Mouse (Mus musculus) myocyte (in vitro differentiated cells): ENCODE measurements at regions not wholly inside any gene's neighbourhood (a gene's known extent, or its start where the extent isn't known, plus 50 kb on each side); places are given as distances from the start of the nearest gene placed in this dataset.

Experiments
- H3K27me3 ChIP-seq: one replicate; pipeline ENCODE4 v1.6.1; 2011; ENCODE audit not compliant: control insufficient read depth, insufficient read depth, insufficient read length
- H3K36me3 ChIP-seq: one replicate; pipeline ENCODE4 v1.6.1; 2011; ENCODE audit not compliant: control insufficient read depth, insufficient read depth
- H3K4me2 ChIP-seq: one replicate; pipeline ENCODE4 v1.6.1; 2011; ENCODE audit warnings: low read depth, control low read depth
- H3K4me3 ChIP-seq: one replicate; pipeline ENCODE4 v1.5.1; 2011; ENCODE audit warnings: mild to moderate bottlenecking, control low read depth, moderate library complexity
- H3K79me2 ChIP-seq: one replicate; pipeline ENCODE4 v1.6.1; 2011; ENCODE audit not compliant: control insufficient read depth, insufficient read depth
- H3ac ChIP-seq: one replicate; pipeline ENCODE4 v1.6.1; 2011; ENCODE audit not compliant: control insufficient read depth, insufficient read length
- CEBPB ChIP-seq: IDR thresholded peaks from 2 replicates; pipeline ENCODE4 v1.6.1; 2011; ENCODE audit warnings: mild to moderate bottlenecking, moderate library complexity; ENCODE audit not compliant: poor library complexity, insufficient read depth, severe bottlenecking
- E2F4 ChIP-seq: IDR thresholded peaks from one replicate; pipeline ENCODE4 v1.6.1; 2011; ENCODE audit warnings: mild to moderate bottlenecking, control low read depth, moderate library complexity; ENCODE audit not compliant: insufficient read depth
- MAX ChIP-seq: IDR thresholded peaks from one replicate; pipeline ENCODE4 v1.6.1; 2011; ENCODE audit warnings: low read depth, mild to moderate bottlenecking, control low read depth
- MYOD1 ChIP-seq, 3 experiments: IDR thresholded peaks; one replicate each; pipeline ENCODE4 v1.6.1; 2011; ENCODE audit warnings: control low read depth in 2 of 3, low read depth in 2 of 3, mild to moderate bottlenecking in 2 of 3, moderate library complexity in 1 of 3; ENCODE audit not compliant: insufficient read length in 2 of 3, control insufficient read depth in 1 of 3
- MYOG ChIP-seq, 3 experiments: IDR thresholded peaks; one replicate each; pipeline ENCODE4 v1.6.1; 2011; ENCODE audit warnings: control low read depth in 2 of 3, low read depth in 2 of 3, mild to moderate bottlenecking in 2 of 3; ENCODE audit not compliant: insufficient read length in 2 of 3, control insufficient read depth in 1 of 3, insufficient read depth in 1 of 3
- POLR2A ChIP-seq: IDR thresholded peaks from one replicate; pipeline ENCODE4 v1.6.1; 2011; ENCODE audit warnings: low read depth, mild to moderate bottlenecking, control low read depth, moderate library complexity; ENCODE audit not compliant: insufficient read length
- POLR2AphosphoS2 ChIP-seq: IDR thresholded peaks from one replicate; pipeline ENCODE4 v1.6.1; 2011; ENCODE audit warnings: low read depth, control low read depth; ENCODE audit not compliant: insufficient read length
- REST ChIP-seq: IDR thresholded peaks from one replicate; pipeline ENCODE4 v1.6.1; 2011; ENCODE audit warnings: mild to moderate bottlenecking, control low read depth, moderate library complexity; ENCODE audit not compliant: insufficient read depth, insufficient read length
- SRF ChIP-seq: IDR thresholded peaks from one replicate; pipeline ENCODE4 v1.6.1; 2011; ENCODE audit warnings: low read depth; ENCODE audit not compliant: control insufficient read depth, insufficient read length
- TCF12 ChIP-seq: IDR thresholded peaks from one replicate; pipeline ENCODE4 v1.6.1; 2011; ENCODE audit warnings: mild to moderate bottlenecking, control low read depth; ENCODE audit not compliant: poor library complexity, insufficient read depth, severe bottlenecking
- TCF3 ChIP-seq: IDR thresholded peaks from one replicate; pipeline ENCODE4 v1.6.1; 2011; ENCODE audit warnings: low read depth, control low read depth; ENCODE audit not compliant: insufficient read length
- USF1 ChIP-seq: IDR thresholded peaks from one replicate; pipeline ENCODE4 v1.6.1; 2011; ENCODE audit warnings: low read depth, mild to moderate bottlenecking, control low read depth, moderate library complexity

DNA sequence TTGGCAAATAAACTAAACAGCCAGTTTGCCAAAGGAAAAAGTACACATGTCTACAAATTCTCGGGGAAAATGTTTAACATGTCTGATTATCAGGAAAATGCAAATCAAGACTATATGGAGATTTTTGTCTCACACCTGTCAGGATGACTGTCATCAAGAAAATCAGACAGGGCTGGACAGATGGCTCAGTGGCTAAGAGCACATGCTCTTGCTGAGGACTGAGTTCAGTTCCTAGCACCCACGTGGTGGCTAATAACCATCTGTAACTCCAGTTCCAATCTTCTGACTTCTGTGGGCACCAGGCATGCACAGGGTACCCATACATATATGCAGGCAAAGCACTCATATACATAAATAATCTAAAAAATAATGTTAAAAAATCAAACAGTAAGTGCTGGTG is 141.3 kb upstream of the Sp8 start:
- Histone ChIP-seq H3K79me2 (no peaks in the 10 kb centered on the region), H3K4me2 (no peak overlapping the region), H3K4me3 (no peak overlapping the region), H3ac (no peak overlapping the region), H3K36me3 (no peaks in the 10 kb centered on the region), H3K27me3 (no peaks in the 10 kb centered on the region)
- TF ChIP-seq POLR2A (no peak), SRF (no peak), POLR2AphosphoS2 (no peak), REST (no peak), CEBPB (no peak), E2F4 (no peak)

- no peak overlapping the region for H3K4me2 ChIP-seq
Measured at GRCm38 (mm10) chr12:118703730-118704129, 142.4 kb upstream of the Sp8 start.

DNA sequence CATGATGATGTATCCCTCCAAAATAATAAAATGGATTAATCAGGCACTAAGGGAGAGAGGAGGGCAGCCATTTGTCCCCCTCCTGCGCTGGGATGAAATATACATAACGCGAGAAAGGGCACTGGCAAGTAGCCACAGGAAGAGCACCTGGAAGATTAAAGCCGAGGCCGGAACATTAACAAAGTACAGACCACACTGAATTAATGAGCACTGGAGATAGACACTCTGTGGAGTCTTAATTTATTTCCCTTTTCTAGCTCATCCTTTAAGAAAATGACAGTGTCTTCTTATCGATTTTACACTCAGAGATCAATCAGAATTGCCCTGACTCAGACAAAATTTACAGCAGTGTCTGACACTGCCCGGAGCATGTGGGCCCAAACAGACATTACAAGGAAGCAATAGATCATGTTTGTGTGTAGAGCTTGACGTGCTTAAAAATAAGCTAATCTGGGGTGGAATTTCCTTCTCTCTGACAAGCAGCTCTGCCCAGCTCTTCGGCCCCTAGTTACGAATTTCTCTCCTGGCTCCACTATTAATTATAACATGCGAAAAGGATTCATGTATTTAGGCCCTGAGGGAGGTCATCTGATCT is 143.0 kb upstream of the Sp8 start:
- no peaks in the 10 kb centered on the region for H3K79me2 ChIP-seq
- TF ChIP-seq SRF (no peak), POLR2A (no peak), CEBPB (no peak), POLR2AphosphoS2 (no peak), MYOG (IDR thresholded peaks at IDR 0.05; ENCODE audit: control insufficient read depth in 1 of 3, insufficient read depth in 1 of 3, insufficient read length in 2 of 3, low read depth in 2 of 3) (no peak), TCF3 (no peak), REST (no peak), TCF12 (no peak), USF1 (no peak)

More at GRCm38 (mm10) chr12:118703730-118704129, 142.4 kb upstream of the Sp8 start:
- no peak overlapping the region for H3ac ChIP-seq
- no peaks in the 10 kb centered on the region for H3K36me3 ChIP-seq
- H3K79me2 ChIP-seq: no peaks in the 10 kb centered on the region
- no peaks in the 10 kb centered on the region for H3K27me3 ChIP-seq
- no peak overlapping the region for H3K4me3 ChIP-seq
- TF ChIP-seq MAX: no peak
- TF ChIP-seq MYOD1 (IDR thresholded peaks at IDR 0.05; ENCODE audit: control insufficient read depth in 1 of 3, insufficient read length in 2 of 3, low read depth in 2 of 3): no peak
- TF ChIP-seq TCF3: no peak
- TF ChIP-seq CEBPB: no peak

GRCm38 (mm10) chr12:118701838-118702237 is 144.3 kb upstream of the Sp8 start:
- no peaks in the 10 kb centered on the region for H3K36me3 ChIP-seq
- no peak overlapping the region for H3ac ChIP-seq
- no peak overlapping the region for H3K4me3 ChIP-seq
- no peak for TF ChIP-seq POLR2AphosphoS2
- TF ChIP-seq POLR2A: no peak
- TF ChIP-seq SRF: no peak
- no peak for TF ChIP-seq MYOG (IDR thresholded peaks at IDR 0.05; ENCODE audit: control insufficient read depth in 1 of 3, insufficient read depth in 1 of 3, insufficient read length in 2 of 3, low read depth in 2 of 3)
- TF ChIP-seq USF1: no peak
- TF ChIP-seq E2F4: no peak
- TF ChIP-seq CEBPB: no peak
- no peak for TF ChIP-seq MAX
- no peak for TF ChIP-seq TCF3
- no peak for TF ChIP-seq TCF12
- no peak for TF ChIP-seq MYOD1 (IDR thresholded peaks at IDR 0.05; ENCODE audit: control insufficient read depth in 1 of 3, insufficient read length in 2 of 3, low read depth in 2 of 3)
- H3K27me3 ChIP-seq: no peaks in the 10 kb centered on the region
- peak overlapping the region; percentile 58 for H3K4me2 ChIP-seq
- H3K79me2 ChIP-seq: no peaks in the 10 kb centered on the region

More for the DNA sequence above, 143.0 kb upstream of the Sp8 start:
- H3K36me3 ChIP-seq: no peaks in the 10 kb centered on the region
- no peak overlapping the region for H3K4me3 ChIP-seq
- H3ac ChIP-seq: no peak overlapping the region
- H3K27me3 ChIP-seq: no peaks in the 10 kb centered on the region
- H3K4me2 ChIP-seq: no peak overlapping the region

GRCm38 (mm10) chr12:118698110-118698509 is 148.0 kb upstream of the Sp8 start:
- H3K36me3 ChIP-seq: no peaks in the 10 kb centered on the region
- TF ChIP-seq SRF (no peak), E2F4 (no peak), POLR2A (no peak), MAX (no peak), CEBPB (no peak), MYOD1 (IDR thresholded peaks at IDR 0.05; ENCODE audit: control insufficient read depth in 1 of 3, insufficient read length in 2 of 3, low read depth in 2 of 3) (no peak), REST (no peak), USF1 (no peak), POLR2AphosphoS2 (no peak), TCF12 (no peak), TCF3 (no peak), MYOG (IDR thresholded peaks at IDR 0.05; ENCODE audit: control insufficient read depth in 1 of 3, insufficient read depth in 1 of 3, insufficient read length in 2 of 3, low read depth in 2 of 3) (no peak)
- H3K4me2 ChIP-seq: no peak overlapping the region
- H3K27me3 ChIP-seq: no peaks in the 10 kb centered on the region
- H3K4me3 ChIP-seq: no peak overlapping the region
- H3ac ChIP-seq: no peak overlapping the region
- H3K79me2 ChIP-seq: no peaks in the 10 kb centered on the region
